Mouse (Mus musculus) heart, adult 2 months (tissue): Measurements from ENCODE around the gene Taar8c. TPM values are rescaled to one million over a fixed set of nuclear protein-coding genes. Genes with fewer than 3 reads are reported as not detected.
A peak's percentile ranks its signal among the peaks of the same experiment; 100 is the strongest.
"Not testable (repeated sequence)": the region's sequence is repeated elsewhere in the genome, so short reads cannot be mapped to it uniquely, and the experiment has no call there.

Source experiments
- DNase-seq, 2 experiments: peaks; one replicate each; pipeline ENCODE4 v3.0.0; 2021
- H3K27ac ChIP-seq: fragments of 200-600 bp; 2 replicates; pipeline ENCODE4 v1.8.1; 2022
- H3K27me3 ChIP-seq: fragments of 200-500 bp; 2 replicates; pipeline ENCODE4 v1.6.1; 2012; ENCODE audit warnings: mild to moderate bottlenecking, low read length, inconsistent platforms, mixed read lengths; ENCODE audit not compliant: control insufficient read depth, insufficient read depth
- H3K36me3 ChIP-seq: fragments of 200-500 bp; 2 replicates; pipeline ENCODE4 v1.6.1; 2012; ENCODE audit warnings: low read length, inconsistent platforms; ENCODE audit not compliant: control insufficient read depth, insufficient read depth
- H3K4me1 ChIP-seq: fragments of 200-500 bp; 2 replicates; pipeline ENCODE4 v1.6.1; 2011; ENCODE audit warnings: low read length; ENCODE audit not compliant: control insufficient read depth, insufficient read depth
- H3K4me3 ChIP-seq: fragments of 200-600 bp; 2 replicates; pipeline ENCODE4 v1.8.1; 2022
- H3K79me2 ChIP-seq: fragments of 200-500 bp; replicated peaks from 2 replicates; pipeline ENCODE4 v1.6.1; 2012; ENCODE audit warnings: mild to moderate bottlenecking, inconsistent platforms, low read length, moderate library complexity, mixed read lengths; ENCODE audit not compliant: control insufficient read depth, insufficient read depth
- H3K9ac ChIP-seq: fragments of 200-500 bp; 2 replicates; pipeline ENCODE4 v1.6.1; 2012; ENCODE audit warnings: low read depth, mild to moderate bottlenecking, control low read depth, inconsistent platforms, low read length, mixed read lengths
- CTCF ChIP-seq: fragments of 200-600 bp; IDR thresholded peaks from 2 replicates; pipeline ENCODE4 v1.8.1; 2022; ENCODE audit warnings: antibody characterized with exemption, mild to moderate bottlenecking, moderate library complexity
- EP300 ChIP-seq: fragments of 200-500 bp; IDR thresholded peaks from 2 replicates; pipeline ENCODE4 v1.6.1; 2011; ENCODE audit warnings: low read depth, low read length, control low read depth; ENCODE audit not compliant: insufficient read depth
- POLR2A ChIP-seq: fragments of 200-500 bp; IDR thresholded peaks from 2 replicates; pipeline ENCODE4 v1.6.1; 2011; ENCODE audit warnings: mild to moderate bottlenecking, low read depth, low read length, control low read depth; ENCODE audit not compliant: insufficient read depth
- WGBS: fragments of 180-500 bp; shearing (Covaris S2); methylation state at CpG from one replicate; pipeline ENCODE4 v1.1.7; 2018; 5-methylcytosine and 5-hydroxymethylcytosine counted together
- intact Hi-C: fragments of 180-260 bp; cut with DNase I; formaldehyde crosslinking; loops from one replicate; pipeline ENCODE4 v1.15.1; 2025
- polyA plus RNA-seq: library from polyadenylated mRNA; depleted of rRNA; stranded (reverse); fragments of >200 nt; gene quantifications from 2 replicates; pipeline ENCODE4 v1.2.3, GENCODE M21; 2012
- total RNA-seq, 2 experiments: library from RNA; stranded (reverse); gene quantifications; 2 replicates each; pipeline ENCODE4 v1.2.3; 2021

Taar8c gene
- total and polyA plus RNA-seq, 3 experiments, result not detected

DNA sequence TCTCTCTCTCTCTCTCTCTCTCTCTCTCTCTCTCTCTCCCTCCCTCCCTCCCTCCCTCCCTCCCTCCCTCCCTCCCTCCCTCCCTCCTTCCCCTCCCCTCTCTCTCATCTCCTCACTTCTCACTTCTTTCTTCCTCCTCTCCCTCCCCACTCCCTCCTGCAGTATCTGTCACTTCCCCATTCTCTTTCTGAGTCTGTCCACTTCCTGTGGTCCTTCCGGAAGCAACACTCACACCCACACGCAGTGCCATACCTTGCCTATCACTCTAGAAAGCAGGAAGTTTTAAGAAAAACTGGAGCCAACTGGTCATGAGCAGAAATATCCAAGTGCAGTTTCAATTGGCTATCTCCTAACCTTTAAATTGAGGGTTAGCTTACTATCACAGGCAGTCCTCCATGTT is 31.4 kb upstream of the Taar8c start:
- Histone ChIP-seq H3K36me3 (no peaks in the 10 kb centered on the region), H3K79me2 (no peaks in the 10 kb centered on the region), H3K27ac (no peak overlapping the region), H3K27me3 (no peaks in the 10 kb centered on the region), H3K4me3 (no peak overlapping the region), H3K4me1 (peaks cover 1% of the 10 kb centered on the region), H3K9ac (no peak overlapping the region)
- DNase-seq, result no peak
- TF ChIP-seq CTCF (no peak), POLR2A (no peak), EP300 (no peak)
- intact Hi-C loops, result loop anchor here (5.0 kb wide), 1 partner anchor 156 kb away; no protein-coding TSS in a partner anchor
- 24% methylated on average over 2 of the region's 2 CpGs for WGBS

DNA sequence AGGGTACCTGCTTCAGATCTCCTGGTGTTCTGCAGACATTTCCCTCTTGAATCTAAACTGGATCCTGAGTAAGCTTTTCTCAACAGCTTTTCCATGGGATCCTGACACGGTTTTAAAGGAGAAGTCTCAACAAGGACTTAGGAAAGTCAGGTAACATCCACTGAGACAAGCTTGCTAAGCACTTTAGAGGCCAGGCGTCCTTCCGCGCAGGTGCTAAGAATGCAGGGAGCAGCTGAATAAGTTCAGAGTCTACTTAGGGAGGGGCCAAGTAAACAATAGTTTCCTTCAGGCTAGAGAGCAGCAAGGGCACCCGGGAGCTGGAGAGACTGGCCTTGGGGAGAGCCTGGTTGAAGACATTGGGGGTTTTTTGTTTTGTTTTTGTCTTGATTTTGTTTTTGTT is 30.6 kb upstream of the Taar8c start:
- intact Hi-C loops, result loop anchor here (5.0 kb wide), 1 partner anchor 155 kb away; no protein-coding TSS in a partner anchor
- Histone ChIP-seq H3K79me2 (no peaks in the 10 kb centered on the region), H3K36me3 (no peaks in the 10 kb centered on the region), H3K4me1 (peaks cover 1% of the 10 kb centered on the region), H3K9ac (no peak overlapping the region), H3K4me3 (no peak overlapping the region), H3K27me3 (no peaks in the 10 kb centered on the region), H3K27ac (no peak overlapping the region)
- TF ChIP-seq CTCF (no peak), POLR2A (no peak), EP300 (no peak)
- no peak for DNase-seq
- 21% methylated on average over 5 of the region's 5 CpGs for WGBS

GRCm38 (mm10) chr10:24131451-24132262 is 29.9 kb upstream of the Taar8c start:
- intact Hi-C loops, result loop anchor here (2.0 to 5.0 kb wide), 2 partner anchors 154 to 319 kb away; no protein-coding TSS in a partner anchor
- TF ChIP-seq CTCF (peak; percentile 89), POLR2A (no peak), EP300 (no peak)
- H3K9ac ChIP-seq, result no peak overlapping the region
- no peaks in the 10 kb centered on the region for H3K27me3 ChIP-seq
- peaks cover 1% of the 10 kb centered on the region for H3K4me1 ChIP-seq
- H3K79me2 ChIP-seq, result no peaks in the 10 kb centered on the region
- DNase-seq, result peak in 1 of 2 experiments; percentile 42
- peak overlapping the region; percentile 29; the same call in 1 of the 2 replicates for H3K4me3 ChIP-seq
- WGBS, result 16% methylated on average over 9 of the region's 9 CpGs
- no peak overlapping the region for H3K27ac ChIP-seq
- no peaks in the 10 kb centered on the region for H3K36me3 ChIP-seq

DNA sequence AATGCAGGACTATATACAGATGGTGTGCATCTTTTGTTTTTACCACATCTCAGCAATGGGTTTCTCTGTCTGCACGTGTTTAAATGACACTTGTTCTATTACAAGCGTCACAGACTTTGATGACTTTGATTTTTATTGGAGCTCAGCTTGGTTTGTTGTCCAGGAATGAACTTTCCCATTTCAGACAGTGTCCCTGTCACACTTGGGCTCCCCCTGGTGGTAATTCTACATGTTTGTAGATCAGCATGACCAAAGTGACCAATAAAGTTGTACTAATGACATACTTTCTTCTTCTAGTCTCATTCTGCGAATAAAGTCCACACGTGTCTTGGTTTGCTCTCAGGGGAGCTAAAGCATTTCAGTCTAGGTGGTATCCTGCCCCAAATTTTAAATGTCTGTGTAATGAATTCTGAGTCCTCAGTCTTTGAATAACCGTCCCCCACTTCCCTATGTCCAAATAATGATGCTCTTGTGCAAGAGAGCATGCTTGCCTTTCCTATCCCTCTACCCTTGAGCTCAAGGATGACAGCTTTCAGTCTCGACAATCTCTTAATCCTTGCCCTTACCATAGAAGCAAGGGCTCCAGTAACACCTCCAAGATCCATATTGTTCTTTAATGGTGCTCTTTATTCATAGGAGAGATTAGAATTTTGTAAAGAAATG is 9.5 kb upstream of the Taar8c start:
- Histone ChIP-seq H3K27ac (no peak overlapping the region), H3K79me2 (no peaks in the 10 kb centered on the region), H3K4me3 (no peak overlapping the region), H3K9ac (no peak overlapping the region), H3K27me3 (no peaks in the 10 kb centered on the region), H3K36me3 (no peaks in the 10 kb centered on the region), H3K4me1 (no peaks in the 10 kb centered on the region)
- intact Hi-C loops, result loop anchor here (10.0 kb wide), 1 partner anchor 136 kb away; the partner anchor contains the start of gene Taar5
- TF ChIP-seq EP300 (no peak), POLR2A (no peak), CTCF (peak; percentile 78)
- WGBS, result 39% methylated on average over 6 of the region's 6 CpGs
- no peak for DNase-seq

DNA sequence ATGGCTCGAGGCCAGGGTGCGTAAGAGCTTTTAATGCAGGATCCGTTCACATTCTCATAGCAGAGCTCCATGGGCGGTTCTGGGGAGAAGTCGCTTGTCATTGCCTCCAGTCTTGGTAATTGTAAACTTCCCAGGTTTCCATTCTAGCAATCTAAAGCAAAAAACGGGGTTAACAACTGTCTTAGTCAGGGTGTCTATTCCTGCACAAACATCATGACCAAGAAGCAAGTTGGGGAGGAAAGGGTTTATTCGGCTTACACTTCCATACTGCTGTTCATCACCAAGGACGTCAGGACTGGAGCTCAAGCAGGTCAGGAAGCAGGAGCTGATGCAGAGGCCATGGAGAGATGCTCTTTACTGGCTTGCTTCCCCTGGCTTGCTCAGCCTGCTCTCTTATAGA is 7.7 kb upstream of the Taar8c start, which contains the start of gene Taar9:
Gene Taar9, minus strand, starts transcription at position 101 of the 400 bp plus-strand sequence.
- H3K27me3 ChIP-seq, H3K79me2 ChIP-seq, intact Hi-C loops, H3K4me1 ChIP-seq, H3K4me3 ChIP-seq, H3K36me3 ChIP-seq, H3K27ac ChIP-seq, H3K9ac ChIP-seq, DNase-seq: not testable (repeated sequence)
- WGBS, result 76% methylated on average over 8 of the region's 8 CpGs

- DNase-seq, result no peak
- no peaks in the 10 kb centered on the region for H3K4me1 ChIP-seq
- H3K79me2 ChIP-seq, result no peaks in the 10 kb centered on the region
- WGBS, result 79% methylated on average over 3 of the region's 3 CpGs
- H3K27ac ChIP-seq, result no peak overlapping the region
- H3K27me3 ChIP-seq, result no peaks in the 10 kb centered on the region
- no peak for TF ChIP-seq CTCF
- no peak for TF ChIP-seq POLR2A
- no peak for TF ChIP-seq EP300
- intact Hi-C loops, result no loop called here
- H3K9ac ChIP-seq, result no peak overlapping the region
- no peak overlapping the region for H3K4me3 ChIP-seq
- H3K36me3 ChIP-seq, result no peaks in the 10 kb centered on the region
Measured at GRCm38 (mm10) chr10:24108236-24108635, 6.5 kb upstream of the Taar8c start.
